Mouse (Mus musculus): Measurements from ENCODE around the gene Dlg2. TPM values are rescaled to one million over a fixed set of nuclear protein-coding genes. Genes with fewer than 3 reads are reported as not detected.
A peak's percentile ranks its signal among the peaks of the same experiment; 100 is the strongest.

Gene Dlg2
- polyA plus RNA-seq, 1 experiment from 2014 or later, result 1.3 TPM

GRCm38 (mm10) chr7:91853653-91854052, 1377.2 kb downstream of the Dlg2 start:
- H3K4me1 ChIP-seq, result no peaks in the 10 kb centered on the region
- no peak overlapping the region for H3K27ac ChIP-seq (replicated peaks)
- H3K36me3 ChIP-seq (replicated peaks), result no peaks in the 10 kb centered on the region
- WGBS, result 70% methylated on average over 4 of the region's 4 CpGs
- no peaks in the 10 kb centered on the region for H3K9me3 ChIP-seq
- no peaks in the 10 kb centered on the region for H3K27me3 ChIP-seq (replicated peaks; ENCODE audit: low read depth, poor library complexity, severe bottlenecking)
- no peak overlapping the region for H3K4me3 ChIP-seq
- no peak for DNase-seq (ENCODE audit: low spot score)

- Histone ChIP-seq H3K36me3 (replicated peaks) (no peaks in the 10 kb centered on the region), H3K27me3 (replicated peaks; ENCODE audit: low read depth, poor library complexity, severe bottlenecking) (no peaks in the 10 kb centered on the region), H3K27ac (replicated peaks) (no peak overlapping the region), H3K4me3 (no peak overlapping the region), H3K9me3 (no peaks in the 10 kb centered on the region), H3K4me1 (no peaks in the 10 kb centered on the region)
- DNase-seq (ENCODE audit: low spot score), result no peak
- 95% methylated on average over 2 of the region's 2 CpGs for WGBS
Measured at GRCm38 (mm10) chr7:91856931-91857330, 1380.5 kb downstream of the Dlg2 start.

- no peaks in the 10 kb centered on the region for H3K9me3 ChIP-seq
- H3K4me1 ChIP-seq, result no peaks in the 10 kb centered on the region
- H3K36me3 ChIP-seq (replicated peaks), result no peaks in the 10 kb centered on the region
- no peak overlapping the region for H3K27ac ChIP-seq (replicated peaks)
- peak; percentile 18 for DNase-seq (ENCODE audit: low spot score)
- H3K27me3 ChIP-seq (replicated peaks; ENCODE audit: low read depth, poor library complexity, severe bottlenecking), result no peaks in the 10 kb centered on the region
- no peak overlapping the region for H3K4me3 ChIP-seq
- WGBS, result 66% methylated on average over 5 of the region's 5 CpGs
Measured at GRCm38 (mm10) chr7:91862806-91863531, 1386.5 kb downstream of the Dlg2 start.

GRCm38 (mm10) chr7:91868919-91869318, 1392.4 kb downstream of the Dlg2 start:
- no peaks in the 10 kb centered on the region for H3K9me3 ChIP-seq
- no peaks in the 10 kb centered on the region for H3K4me1 ChIP-seq
- no peaks in the 10 kb centered on the region for H3K27me3 ChIP-seq (replicated peaks; ENCODE audit: low read depth, poor library complexity, severe bottlenecking)
- WGBS, result 69% methylated on average over 1 of the region's 1 CpGs
- DNase-seq (ENCODE audit: low spot score), result no peak
- no peak overlapping the region for H3K27ac ChIP-seq (replicated peaks)
- H3K36me3 ChIP-seq (replicated peaks), result no peaks in the 10 kb centered on the region
- H3K4me3 ChIP-seq, result no peak overlapping the region

- Histone ChIP-seq H3K9me3 (no peaks in the 10 kb centered on the region), H3K27me3 (replicated peaks; ENCODE audit: low read depth, poor library complexity, severe bottlenecking) (no peaks in the 10 kb centered on the region), H3K36me3 (replicated peaks) (no peaks in the 10 kb centered on the region), H3K4me1 (no peaks in the 10 kb centered on the region), H3K27ac (replicated peaks) (no peak overlapping the region), H3K4me3 (no peak overlapping the region)
- 75% methylated on average over 1 of the region's 1 CpGs for WGBS
- DNase-seq (ENCODE audit: low spot score), result no peak
Measured at GRCm38 (mm10) chr7:91876831-91877230, 1400.4 kb downstream of the Dlg2 start.

GRCm38 (mm10) chr7:91877804-91878203, 1401.3 kb downstream of the Dlg2 start:
- no peak overlapping the region for H3K4me3 ChIP-seq
- H3K27ac ChIP-seq (replicated peaks), result no peak overlapping the region
- H3K27me3 ChIP-seq (replicated peaks; ENCODE audit: low read depth, poor library complexity, severe bottlenecking), result no peaks in the 10 kb centered on the region
- H3K36me3 ChIP-seq (replicated peaks), result no peaks in the 10 kb centered on the region
- no peaks in the 10 kb centered on the region for H3K9me3 ChIP-seq
- no peaks in the 10 kb centered on the region for H3K4me1 ChIP-seq
- WGBS, result 93% methylated on average over 2 of the region's 2 CpGs
- no peak for DNase-seq (ENCODE audit: low spot score)

- H3K4me3 ChIP-seq, result no peak overlapping the region
- DNase-seq (ENCODE audit: low spot score), result no peak
- no peaks in the 10 kb centered on the region for H3K4me1 ChIP-seq
- 91% methylated on average over 10 of the region's 10 CpGs for WGBS
- H3K36me3 ChIP-seq (replicated peaks), result no peaks in the 10 kb centered on the region
- no peaks in the 10 kb centered on the region for H3K9me3 ChIP-seq
- H3K27ac ChIP-seq (replicated peaks), result no peak overlapping the region
- H3K27me3 ChIP-seq (replicated peaks; ENCODE audit: low read depth, poor library complexity, severe bottlenecking), result no peaks in the 10 kb centered on the region
Measured at GRCm38 (mm10) chr7:91886336-91886735, 1409.9 kb downstream of the Dlg2 start.

GRCm38 (mm10) chr7:91893991-91894390, 1417.5 kb downstream of the Dlg2 start:
- no peaks in the 10 kb centered on the region for H3K4me1 ChIP-seq
- DNase-seq (ENCODE audit: low spot score), result no peak
- H3K36me3 ChIP-seq (replicated peaks), result no peaks in the 10 kb centered on the region
- H3K4me3 ChIP-seq, result no peak overlapping the region
- no peaks in the 10 kb centered on the region for H3K9me3 ChIP-seq
- 89% methylated on average over 8 of the region's 8 CpGs for WGBS
- H3K27me3 ChIP-seq (replicated peaks; ENCODE audit: low read depth, poor library complexity, severe bottlenecking), result no peaks in the 10 kb centered on the region
- H3K27ac ChIP-seq (replicated peaks), result no peak overlapping the region

GRCm38 (mm10) chr7:91896935-91897334, 1420.5 kb downstream of the Dlg2 start:
- no peak for DNase-seq (ENCODE audit: low spot score)
- no peak overlapping the region for H3K4me3 ChIP-seq
- H3K27me3 ChIP-seq (replicated peaks; ENCODE audit: low read depth, poor library complexity, severe bottlenecking), result no peaks in the 10 kb centered on the region
- H3K27ac ChIP-seq (replicated peaks), result no peak overlapping the region
- no peaks in the 10 kb centered on the region for H3K9me3 ChIP-seq
- WGBS, result 30% methylated on average over 2 of the region's 2 CpGs
- H3K36me3 ChIP-seq (replicated peaks), result no peaks in the 10 kb centered on the region
- H3K4me1 ChIP-seq, result no peaks in the 10 kb centered on the region

GRCm38 (mm10) chr7:91897509-91897908, 1421.0 kb downstream of the Dlg2 start:
- H3K27me3 ChIP-seq (replicated peaks; ENCODE audit: low read depth, poor library complexity, severe bottlenecking), result no peaks in the 10 kb centered on the region
- no peak overlapping the region for H3K27ac ChIP-seq (replicated peaks)
- H3K9me3 ChIP-seq, result no peaks in the 10 kb centered on the region
- H3K4me3 ChIP-seq, result no peak overlapping the region
- DNase-seq (ENCODE audit: low spot score), result no peak
- 88% methylated on average over 2 of the region's 2 CpGs for WGBS
- no peaks in the 10 kb centered on the region for H3K36me3 ChIP-seq (replicated peaks)
- H3K4me1 ChIP-seq, result no peaks in the 10 kb centered on the region

GRCm38 (mm10) chr7:91902503-91902902, 1426.0 kb downstream of the Dlg2 start:
- Histone ChIP-seq H3K27ac (replicated peaks) (no peak overlapping the region), H3K4me3 (no peak overlapping the region), H3K36me3 (replicated peaks) (no peaks in the 10 kb centered on the region), H3K27me3 (replicated peaks; ENCODE audit: low read depth, poor library complexity, severe bottlenecking) (no peaks in the 10 kb centered on the region), H3K9me3 (no peaks in the 10 kb centered on the region), H3K4me1 (no peaks in the 10 kb centered on the region)
- 82% methylated on average over 2 of the region's 2 CpGs for WGBS
- DNase-seq (ENCODE audit: low spot score), result no peak

- no peaks in the 10 kb centered on the region for H3K9me3 ChIP-seq
- 86% methylated on average over 3 of the region's 3 CpGs for WGBS
- no peak for DNase-seq (ENCODE audit: low spot score)
- H3K4me1 ChIP-seq, result no peaks in the 10 kb centered on the region
- no peaks in the 10 kb centered on the region for H3K27me3 ChIP-seq (replicated peaks; ENCODE audit: low read depth, poor library complexity, severe bottlenecking)
- no peak overlapping the region for H3K27ac ChIP-seq (replicated peaks)
- H3K36me3 ChIP-seq (replicated peaks), result no peaks in the 10 kb centered on the region
- H3K4me3 ChIP-seq, result no peak overlapping the region
Measured at GRCm38 (mm10) chr7:91916809-91917208, 1440.3 kb downstream of the Dlg2 start.

- H3K27ac ChIP-seq (replicated peaks), result no peak overlapping the region
- no peaks in the 10 kb centered on the region for H3K4me1 ChIP-seq
- no peaks in the 10 kb centered on the region for H3K36me3 ChIP-seq (replicated peaks)
- WGBS, result 80% methylated on average over 3 of the region's 3 CpGs
- H3K4me3 ChIP-seq, result no peak overlapping the region
- no peak for DNase-seq (ENCODE audit: low spot score)
- no peaks in the 10 kb centered on the region for H3K9me3 ChIP-seq
- H3K27me3 ChIP-seq (replicated peaks; ENCODE audit: low read depth, poor library complexity, severe bottlenecking), result no peaks in the 10 kb centered on the region
Measured at GRCm38 (mm10) chr7:91919099-91919498, 1442.6 kb downstream of the Dlg2 start.

Data from embryonic facial prominence, embryonic 10.5 days (tissue).